Mouse (Mus musculus) c-Kit-positive CD71-positive TER-119-negative erythroid progenitor cells, embryonic 14.5 days (primary cell): Measurements from ENCODE around the gene Osm.

Experiments used
- DNase-seq: peaks from one replicate; pipeline ENCODE4 v3.0.0-alpha.2; 2013; ENCODE audit warnings: low read depth

The Osm gene

DNA sequence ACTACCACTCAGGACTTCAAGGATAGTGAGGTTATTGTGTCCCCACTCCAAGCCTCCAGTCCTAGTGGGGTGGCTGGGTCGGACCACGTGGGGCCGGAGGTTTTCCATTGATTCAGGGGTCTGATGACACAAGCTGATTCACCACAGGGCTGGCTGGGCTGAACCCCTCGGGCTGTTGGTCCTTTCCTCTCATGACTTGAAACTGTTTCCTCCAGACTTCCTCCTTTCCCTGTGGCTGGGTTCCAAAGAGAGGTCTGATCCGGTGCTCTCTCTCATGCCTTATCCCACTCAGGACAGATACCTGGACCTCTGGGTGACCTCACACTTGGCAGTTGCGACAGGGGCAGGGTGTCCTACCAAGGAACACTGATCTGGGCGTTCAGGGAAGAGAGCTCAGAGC, 3.9 kb downstream of the Osm start:
- no peak for DNase-seq

DNA sequence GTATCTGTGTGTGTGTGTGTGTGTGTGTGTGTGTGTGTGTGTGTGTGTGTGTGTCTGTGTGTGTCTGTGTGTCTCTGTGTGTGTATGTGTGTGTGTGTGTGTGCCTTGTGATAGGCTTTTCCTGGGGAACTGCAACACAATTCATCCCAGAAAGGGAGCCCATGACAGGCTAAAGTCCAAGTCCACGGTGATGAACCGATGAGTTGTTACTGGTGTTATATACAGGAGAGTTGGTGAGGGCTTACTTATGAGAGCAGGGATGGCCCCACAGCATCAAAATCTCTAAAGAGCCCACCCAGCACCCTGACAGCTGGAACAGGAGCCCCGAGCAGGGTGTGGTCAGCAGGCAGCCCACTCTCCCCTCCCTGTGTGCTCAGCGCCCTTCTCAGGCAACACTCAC, 5.0 kb downstream of the Osm start:
- no peak for DNase-seq

DNA sequence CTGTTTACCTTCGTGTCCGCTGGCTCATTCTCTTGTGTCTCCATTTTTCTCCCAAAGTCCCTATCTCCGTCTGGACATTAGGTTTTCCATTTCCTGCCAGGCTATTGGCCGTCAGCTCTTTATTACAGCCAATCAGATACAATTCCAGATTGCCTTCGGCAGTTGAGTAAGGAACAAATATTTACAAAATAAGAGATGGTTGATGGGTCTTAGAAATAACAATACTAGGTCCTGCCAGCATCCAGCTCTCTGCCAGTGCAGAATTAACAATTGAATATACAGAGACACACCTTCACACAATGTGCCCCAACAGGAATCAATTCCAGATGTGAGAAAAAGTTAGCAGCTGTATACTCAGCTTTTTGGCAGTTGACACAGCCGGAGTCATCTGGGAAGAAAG, 9.9 kb downstream of the Osm start:
- DNase-seq, result no peak

DNA sequence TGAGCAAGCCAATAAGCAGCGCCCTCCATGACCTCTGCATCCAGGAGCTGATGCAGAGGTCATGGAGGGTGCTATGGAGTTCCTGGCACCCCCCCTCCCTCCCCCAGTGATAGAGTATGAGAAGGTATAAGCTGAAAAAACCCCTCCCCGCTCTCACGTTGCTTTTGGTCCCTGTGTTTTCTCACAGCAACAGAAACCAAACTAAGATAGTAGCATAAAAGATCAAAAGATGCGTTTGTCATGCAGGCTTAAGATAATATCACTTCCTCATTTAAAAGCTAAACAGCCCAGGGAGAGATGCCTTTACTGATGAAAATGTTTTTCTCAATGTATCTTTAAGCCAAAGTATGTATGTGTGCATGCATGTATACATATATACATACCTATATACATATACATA, 10.4 kb downstream of the Osm start:
- no peak for DNase-seq

DNA sequence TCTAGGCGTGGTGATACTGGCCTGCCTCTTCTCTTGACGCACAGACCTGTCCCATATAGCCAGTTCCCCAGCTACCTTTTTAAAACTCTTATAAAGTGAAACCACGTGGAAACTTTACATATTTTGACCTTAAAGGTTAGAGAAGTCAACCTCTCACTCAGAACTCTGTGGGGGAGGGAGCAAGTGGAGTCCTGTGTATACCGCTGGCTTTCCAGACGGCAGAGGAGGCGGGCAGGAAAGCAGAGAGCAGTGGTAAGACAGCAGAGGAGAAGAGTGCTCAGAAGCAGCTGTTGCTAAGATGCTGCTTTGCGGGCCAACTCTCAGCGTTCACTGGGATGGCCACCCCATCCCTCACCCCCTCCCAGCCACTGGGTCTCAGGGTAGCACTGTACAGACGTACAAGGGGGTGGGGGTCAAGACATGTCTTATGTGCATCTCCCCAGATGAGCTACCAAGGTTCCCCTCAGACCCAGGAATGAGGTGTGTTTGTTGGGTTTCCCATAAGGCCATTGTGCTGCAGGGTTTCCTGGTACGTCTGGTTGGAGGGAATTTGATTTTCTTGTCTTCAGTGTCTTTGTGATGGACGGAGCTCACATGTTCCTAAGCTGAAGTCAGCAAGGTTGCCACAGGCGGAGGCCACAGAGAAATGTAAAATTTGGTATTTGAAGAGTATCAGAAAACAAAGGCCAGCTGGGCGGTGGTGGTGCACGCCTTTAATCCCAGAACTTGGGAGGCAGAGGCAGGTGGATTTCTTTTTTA, 11.2 kb downstream of the Osm start:
- DNase-seq, result no peak

DNA sequence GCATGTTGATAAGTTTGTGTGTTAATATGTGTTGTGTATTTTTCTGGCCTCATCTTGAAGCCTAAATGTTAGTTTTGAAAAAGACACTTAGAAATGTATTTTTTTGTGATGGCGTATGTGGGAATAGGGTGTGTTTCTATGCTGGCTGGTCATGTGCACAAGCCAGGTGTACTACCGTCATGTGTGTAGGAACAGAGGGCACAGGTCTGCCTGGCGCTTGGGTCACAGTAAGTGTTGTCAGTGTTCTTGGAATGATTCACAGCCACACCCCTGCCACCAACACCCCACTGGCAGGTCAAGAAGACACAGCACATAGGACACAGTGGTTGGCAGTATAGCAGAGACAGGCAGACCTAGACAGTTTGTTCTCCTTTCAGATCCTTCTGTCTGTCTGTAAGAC, 12.9 kb downstream of the Osm start:
- no peak for DNase-seq

DNA sequence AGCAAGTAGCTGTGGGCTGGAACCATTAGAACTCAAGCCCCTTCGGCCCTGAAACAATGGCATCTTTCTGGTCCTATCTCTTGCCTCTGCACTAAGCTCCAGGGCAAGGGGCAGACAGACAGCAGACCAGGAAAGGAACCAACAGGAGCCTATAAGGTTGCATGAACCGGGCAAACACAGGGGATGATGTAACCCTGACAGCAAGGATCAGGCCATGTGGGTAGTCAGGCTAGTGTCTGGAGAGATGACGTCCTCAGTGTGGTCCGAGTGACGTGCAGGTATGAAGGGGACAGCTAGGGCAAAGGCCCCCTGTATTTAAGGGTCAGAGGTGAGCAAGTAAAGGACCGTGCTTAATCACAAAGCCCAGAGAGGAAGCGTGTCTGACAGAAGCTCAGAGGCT, 14.1 kb downstream of the Osm start:
- no peak for DNase-seq

DNA sequence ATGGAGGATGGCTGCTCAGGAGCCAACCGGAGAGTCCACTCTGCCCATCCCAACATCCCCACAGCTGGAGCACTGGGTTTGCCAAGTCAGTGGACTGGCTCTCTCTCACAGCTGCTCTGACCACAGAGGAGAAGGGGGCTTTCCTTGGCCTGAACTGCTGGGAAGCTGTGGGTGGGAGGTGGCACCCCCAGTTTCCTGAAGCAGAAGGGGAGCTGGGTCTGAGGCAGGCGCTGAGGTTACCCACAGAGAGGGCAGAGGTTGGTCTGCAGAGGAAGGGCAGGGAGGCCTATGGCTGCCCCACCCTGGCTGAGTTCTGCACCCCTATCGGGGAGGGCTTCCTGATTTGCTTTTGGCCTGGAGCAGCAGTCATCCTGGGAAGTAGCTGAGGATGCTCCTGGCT, 15.2 kb downstream of the Osm start:
- DNase-seq, result no peak

DNA sequence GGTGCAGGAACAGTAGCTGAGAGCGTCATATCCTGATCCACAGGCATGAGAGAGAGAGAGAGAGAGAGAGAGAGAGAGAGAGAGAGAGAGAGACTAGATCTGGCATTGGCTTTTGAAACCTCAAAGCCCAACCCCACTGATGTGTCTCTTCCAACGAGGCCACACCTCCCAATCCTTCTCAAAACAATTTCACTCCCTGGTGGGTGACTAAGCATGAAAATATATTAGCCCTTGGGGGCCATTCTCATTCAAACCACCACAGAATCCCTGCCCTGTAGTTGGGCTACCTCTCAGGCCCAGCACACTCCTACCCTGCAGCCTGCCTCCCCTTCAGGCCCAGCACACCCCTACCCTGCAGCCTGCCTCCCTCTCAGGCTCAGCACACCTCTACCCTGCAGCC, 16.7 kb downstream of the Osm start:
- DNase-seq, result no peak

DNA sequence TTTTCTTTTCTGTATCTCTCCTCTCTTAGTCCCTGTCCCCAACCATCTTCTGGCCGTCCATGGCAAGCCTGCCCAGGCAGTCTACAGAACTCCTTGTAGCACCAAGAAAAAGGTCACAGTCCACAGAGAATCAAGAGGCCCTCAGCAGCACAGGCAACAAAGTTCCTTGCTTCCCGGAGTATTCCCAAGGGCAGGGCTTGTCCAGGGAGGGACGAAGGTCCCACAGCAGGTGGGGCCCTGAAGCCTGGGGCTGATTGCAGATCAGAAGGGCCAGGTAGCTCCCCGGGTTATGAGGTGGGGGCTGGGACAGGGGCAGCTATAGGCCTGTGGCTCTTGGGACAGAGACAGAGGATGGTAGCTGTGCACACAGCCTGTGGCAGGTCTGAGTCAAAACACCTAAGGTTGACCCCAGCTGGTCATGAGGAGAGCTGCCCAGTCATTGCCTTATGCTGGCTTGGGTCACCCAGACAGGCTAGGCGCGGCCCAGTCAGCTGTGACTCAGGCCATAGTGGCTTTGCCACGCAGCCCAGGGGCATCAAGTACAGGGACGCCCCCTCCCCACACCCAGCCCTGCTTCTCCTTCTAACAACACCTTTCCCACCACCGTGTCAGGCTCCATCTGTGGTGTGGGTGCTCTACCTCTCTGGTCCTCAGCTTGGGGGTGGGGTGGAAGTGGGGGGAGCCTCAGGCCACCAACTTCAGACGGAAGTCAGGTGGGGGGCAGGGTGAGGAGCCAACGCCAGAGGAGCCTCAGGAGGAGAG, 20.8 kb downstream of the Osm start, which contains the start of gene Lif:
TSS of gene Lif (plus strand) at position 712 of the 762 bp plus-strand sequence.
- DNase-seq, result no peak

DNA sequence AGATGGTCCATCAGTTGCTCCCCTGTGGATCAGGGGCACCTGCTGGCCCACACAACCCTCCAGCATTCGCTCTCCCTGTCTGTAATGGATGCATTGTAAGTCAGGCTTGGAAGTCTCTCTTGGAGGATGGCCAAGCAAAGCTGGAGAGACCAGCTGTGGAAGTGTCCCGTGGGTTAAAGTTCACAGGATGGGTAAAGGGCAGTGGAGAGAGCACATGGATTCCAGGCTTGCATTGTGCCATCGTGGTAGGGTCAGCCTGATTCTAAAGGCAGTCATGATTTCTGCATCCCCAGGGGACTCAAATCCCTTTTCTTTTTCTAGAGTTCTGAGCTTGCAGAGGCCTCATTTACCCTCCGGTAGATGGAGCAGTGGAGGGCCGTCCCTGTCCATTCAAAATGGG, 21.5 kb downstream of the Osm start:
- DNase-seq, result no peak

DNA sequence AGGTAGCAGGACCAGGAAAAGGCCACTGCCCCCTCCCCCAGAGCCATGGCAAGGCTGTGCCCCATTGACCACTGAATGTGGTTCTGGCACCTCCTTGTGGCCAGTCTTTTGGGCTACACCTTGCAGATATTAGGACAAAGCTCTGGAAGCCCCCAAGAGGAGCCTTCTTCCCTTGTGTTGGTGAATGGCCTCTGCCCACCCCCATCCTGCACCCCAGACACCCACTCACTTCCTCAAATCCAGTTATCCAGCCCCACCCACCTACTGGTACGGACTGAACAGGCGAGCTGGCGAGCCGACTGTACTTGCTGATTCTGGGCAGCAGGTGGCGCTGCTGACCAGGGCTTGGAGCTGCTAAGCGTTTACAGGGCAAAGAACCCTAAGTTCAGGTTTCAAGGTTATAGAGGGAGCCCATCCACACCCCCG, 22.4 kb downstream of the Osm start:
- peak; percentile 67 for DNase-seq

DNA sequence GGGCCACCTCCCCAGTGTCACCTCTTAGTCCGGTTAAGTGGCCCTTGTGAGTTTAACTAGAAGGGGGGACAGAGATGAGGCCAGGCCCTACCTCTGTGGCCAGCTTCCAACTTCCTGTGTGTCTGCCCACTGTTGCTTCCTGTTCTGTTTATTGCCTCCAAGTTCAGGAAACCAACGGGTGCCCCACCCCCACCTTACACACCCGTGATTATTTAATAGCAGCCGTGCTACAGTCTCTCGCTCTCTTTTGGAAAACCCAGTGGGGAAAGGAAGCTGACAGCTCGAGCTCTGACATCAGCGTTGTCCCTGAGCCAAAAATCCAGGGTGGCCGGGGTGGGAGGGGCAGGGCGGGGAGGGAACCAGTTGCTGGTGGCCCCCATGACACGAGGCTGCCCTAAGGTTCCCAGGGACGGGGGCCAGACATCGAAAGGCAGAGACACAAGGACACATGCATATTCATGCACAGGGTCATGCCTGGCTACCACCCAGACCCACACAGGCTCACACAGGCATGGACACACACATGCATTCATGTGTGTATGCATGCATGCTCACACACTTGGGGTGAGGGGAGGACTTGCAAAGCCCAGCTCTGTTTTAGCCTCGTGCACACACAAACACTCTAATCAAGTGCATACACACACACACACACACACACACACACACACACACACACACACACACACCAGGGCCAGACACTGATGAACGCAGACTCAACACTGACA, 24.4 kb downstream of the Osm start:
- no peak for DNase-seq

DNA sequence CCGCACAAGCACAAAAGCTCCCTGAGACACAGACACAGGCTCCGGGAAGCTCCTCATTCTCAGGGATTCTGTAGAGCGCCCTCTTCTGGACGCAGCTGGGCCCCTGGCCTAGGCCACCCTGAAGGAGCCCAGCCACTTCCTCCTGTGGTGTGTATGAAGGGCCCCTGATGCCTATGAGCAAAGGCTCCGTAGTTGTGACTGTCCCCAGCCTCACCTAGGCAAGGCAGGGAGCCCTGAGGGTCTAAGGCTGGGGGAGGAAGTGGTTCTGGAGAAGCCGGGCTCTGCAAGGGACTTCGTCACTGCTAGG, 24.9 kb downstream of the Osm start:
- DNase-seq, result peak; percentile 52

DNA sequence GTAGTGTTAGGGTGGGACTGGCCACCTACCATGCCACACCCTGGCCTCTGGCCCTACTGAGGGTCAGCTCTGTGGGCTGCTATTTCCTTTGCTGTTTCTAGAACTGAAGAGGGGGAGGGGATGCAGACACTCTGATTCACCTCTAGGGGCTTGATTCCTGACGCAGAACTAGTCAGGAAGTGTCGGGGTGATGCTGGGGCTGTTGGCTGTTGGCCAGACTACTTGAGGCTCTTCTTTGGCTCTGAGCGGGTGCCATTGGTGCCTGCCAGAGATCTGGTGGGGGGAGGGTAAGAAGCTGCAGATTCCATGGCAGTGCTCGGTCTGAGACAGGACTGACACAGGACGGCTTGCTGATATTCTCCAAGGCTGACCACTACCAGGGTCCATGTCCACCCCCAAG, 25.7 kb downstream of the Osm start:
- DNase-seq, result no peak

DNA sequence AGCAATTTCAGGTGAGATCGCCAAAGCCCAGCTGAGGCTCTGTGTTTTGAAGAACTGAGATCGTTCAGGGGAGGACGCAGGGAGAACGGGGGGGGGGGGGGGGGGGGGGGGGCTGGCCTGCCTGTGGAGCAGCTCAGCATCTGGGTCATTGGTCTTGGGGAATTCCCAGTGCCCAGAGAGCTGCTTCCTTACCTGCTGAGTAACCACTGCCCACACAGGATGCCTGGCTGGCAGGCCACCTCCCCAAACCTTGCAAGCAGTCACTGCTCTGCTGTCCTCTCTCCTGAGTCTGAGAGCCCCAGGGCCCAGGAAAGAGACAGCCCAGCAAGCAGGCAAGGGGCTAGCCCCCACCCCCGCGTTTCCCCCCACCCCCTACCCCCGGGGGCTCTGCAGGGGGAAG, 26.6 kb downstream of the Osm start:
- DNase-seq, result no peak

DNA sequence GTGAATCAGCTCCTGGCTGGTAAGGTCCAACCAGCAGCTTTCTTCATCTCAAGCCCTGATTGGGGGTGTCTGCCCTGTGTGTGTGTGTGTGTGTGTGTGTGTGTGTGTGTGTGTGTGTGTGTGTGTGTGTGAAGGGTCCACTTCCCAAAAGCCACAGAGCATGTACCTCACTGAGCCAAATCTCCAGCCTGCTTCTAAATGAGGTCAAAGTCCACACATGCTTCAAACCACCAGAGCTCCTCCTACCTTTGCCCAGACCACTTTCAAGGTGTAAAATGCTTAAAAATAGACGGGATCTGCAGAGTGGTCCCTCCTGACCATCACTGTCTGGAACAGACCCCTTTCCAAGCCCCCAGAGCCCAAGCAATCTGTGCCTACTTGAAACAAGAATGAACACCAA, 27.1 kb downstream of the Osm start:
- no peak for DNase-seq

DNA sequence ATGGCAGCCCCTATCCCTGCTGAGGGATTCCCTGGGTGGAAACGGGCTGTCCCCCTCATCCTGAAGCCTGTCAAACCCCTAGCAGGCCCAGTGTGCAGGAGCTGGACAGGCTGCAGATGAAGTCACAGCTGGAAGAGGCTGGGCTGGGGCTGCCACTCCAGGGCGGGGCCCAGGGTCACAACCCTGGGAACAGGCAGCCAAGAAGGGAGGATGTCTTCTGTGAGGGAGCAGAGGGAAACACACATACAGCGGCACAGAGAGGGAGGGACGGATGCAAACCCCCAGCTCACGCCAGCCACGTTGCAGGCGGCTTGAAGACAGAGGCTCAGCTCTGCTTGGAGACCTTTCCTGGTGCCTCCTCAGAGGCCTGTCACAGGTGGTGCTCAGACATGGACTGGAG, 27.8 kb downstream of the Osm start:
- no peak for DNase-seq

DNA sequence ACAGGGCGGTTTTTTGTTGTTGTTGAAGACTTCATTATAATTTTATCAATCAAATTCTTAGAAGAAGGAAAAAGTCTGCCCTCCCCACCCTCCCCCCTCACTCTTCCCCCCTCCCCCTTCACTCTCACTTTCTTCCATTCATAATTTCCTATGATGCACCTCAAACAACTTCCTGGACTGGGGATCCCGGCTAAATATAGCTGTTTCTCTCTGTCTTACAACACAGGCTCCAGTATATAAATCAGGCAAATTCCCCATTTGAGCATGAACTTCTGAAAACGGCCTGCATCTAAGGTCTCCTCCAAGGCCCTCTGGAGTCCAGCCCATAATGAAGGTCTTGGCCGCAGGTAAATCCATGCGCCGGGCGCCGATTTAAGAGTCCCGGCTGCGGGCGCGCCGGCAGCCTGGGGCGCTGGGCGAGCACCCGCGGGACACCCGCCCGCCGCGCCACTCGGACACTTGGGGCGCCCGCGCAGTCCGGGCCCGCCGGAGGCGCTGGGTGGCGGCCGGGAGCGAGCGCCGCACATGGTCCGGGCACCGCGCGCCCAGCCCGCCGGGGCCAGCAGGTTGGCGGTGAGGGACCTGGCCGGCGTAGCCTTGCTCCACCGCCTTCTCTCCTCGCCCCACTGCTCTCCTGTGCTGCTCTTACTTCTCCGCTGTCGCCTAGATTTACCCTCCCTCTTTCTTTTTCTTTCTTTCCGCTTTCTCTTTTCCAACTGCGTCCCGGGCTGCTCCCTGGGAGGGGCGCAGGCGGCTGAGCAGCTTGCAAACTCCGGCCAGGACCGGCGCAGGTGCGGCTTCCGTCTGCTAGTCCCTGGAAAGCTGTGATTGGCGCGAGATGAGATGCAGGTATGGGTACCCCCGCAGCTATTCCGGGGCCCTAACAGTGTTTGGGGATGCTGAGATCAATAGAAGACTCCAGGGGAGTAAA, 30.3 kb downstream of the Osm start:
- no peak for DNase-seq

DNA sequence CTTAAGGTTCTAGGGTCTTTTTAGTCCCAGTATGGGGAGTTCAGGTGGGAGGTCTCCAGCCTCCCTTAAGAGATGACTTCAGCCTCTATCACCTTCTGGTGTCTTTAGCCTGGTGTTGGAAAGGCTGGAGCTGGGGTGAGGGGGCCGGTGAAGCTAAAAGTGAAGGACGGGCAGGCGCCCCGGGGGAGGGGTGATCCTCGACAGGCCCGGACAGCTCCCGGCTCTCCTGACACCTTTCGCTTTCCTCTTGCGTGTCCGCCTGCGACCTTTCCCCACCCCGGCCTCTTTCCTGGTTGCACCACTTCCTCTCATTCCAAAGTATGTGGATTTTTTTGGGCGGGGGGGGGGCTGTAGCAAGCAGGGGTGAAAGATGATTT, 31.0 kb downstream of the Osm start:
- DNase-seq, result no peak

DNA sequence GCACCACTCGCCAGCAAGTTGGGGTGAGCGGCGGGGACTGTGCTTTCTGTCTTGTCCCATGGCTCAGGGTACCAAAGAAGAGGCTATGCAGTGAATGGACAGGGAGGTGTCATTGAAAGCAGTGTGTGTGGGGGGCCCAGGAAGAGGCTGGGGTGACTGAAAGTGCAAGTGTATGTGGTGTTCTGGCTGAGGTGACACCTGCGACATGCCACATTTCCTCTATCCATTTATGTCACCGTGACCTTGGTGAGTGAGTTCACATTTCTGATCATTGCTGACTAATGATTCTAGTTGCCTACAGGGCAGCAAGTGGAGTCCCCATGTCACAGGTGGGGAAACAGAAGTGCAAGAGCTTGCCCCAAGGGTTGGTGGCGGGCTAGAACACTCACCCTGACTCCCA, 32.3 kb downstream of the Osm start:
- DNase-seq, result no peak

DNA sequence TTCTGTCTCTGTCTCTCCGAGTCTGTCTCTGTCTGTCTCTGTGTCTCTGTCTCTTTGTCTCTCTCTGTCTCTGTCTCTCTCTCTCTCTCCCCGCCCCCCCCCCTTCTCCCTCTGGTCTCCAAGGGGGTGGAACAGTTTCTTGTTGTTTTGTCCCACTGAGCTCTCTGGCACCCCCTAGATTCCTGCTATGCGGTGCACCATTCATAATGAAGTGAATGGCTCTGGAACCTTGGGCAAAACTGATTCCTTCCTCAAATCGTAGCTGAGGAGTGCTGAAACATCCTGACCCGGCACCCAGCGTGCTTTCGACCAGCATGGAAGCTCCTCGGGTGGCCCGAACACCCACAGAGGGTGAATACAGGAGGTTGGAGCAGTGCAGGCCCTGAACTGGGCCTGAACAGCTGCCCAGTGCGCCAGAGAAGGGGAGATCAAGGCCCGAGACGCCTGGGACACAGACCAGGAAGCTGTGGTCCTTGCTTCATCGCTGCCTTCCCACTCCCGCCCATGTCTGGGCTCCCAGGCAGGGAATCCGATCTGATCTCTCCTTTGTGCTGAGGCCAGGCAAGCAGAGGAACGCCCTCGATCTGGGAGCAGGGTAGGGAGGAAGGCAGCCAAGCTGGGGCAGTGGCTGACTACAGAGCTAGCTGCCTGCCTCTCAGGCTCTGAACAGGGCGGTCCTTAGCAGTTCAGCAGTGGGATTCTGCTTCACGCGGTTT, 34.7 kb downstream of the Osm start:
- DNase-seq, result no peak
